Mouse (Mus musculus): ENCODE results near the gene Ccdc9.
A peak's percentile ranks its signal among the peaks of the same experiment; 100 is the strongest.
"Not testable (repeated sequence)": the region's sequence is repeated elsewhere in the genome, so short reads cannot be mapped to it uniquely, and the experiment has no call there.

Gene Ccdc9

GRCm38 (mm10) chr7:16271139-16271538, 15.5 kb downstream of the Ccdc9 start:
- DNase-seq (ENCODE audit: low read depth): no peak

DNA sequence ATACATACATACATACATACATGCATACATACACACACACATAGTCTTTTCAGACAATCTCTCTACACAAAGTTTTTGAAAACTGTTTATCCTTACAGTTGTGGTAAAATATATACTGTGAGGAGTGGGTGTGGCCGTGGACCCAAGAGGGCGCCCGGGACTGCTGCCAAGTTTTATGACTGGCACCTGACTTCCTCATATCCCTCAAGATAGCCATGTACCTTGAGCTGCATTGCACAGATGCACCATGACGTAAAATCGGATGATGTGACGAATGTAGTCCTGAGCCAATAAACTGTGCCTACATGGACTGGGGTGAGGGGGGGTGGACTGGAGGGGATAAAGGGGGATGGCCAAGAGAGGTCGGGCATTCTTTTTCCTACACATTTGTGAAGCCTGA, 20.0 kb downstream of the Ccdc9 start:
- not testable (repeated sequence) for DNase-seq (ENCODE audit: low read depth)

DNA sequence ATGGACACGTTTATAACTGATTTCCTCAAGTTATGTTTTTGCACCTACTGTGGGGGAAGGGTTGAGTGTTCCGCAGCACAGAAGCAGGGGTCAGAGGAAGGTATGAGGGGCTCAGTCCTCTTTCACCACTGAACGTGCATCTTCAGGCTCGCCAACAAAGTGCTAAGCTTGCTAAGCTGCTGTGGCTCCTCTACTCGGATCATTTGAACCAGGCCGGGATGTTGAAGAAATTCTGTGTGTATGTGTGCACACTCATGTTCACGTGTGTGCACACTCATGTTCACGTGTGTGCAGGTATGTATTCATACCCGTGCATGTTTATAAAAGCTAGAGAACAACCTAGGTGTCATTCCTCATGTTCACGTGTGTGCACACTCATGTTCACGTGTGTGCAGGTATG, 20.7 kb downstream of the Ccdc9 start:
- DNase-seq (ENCODE audit: low read depth): no peak

DNA sequence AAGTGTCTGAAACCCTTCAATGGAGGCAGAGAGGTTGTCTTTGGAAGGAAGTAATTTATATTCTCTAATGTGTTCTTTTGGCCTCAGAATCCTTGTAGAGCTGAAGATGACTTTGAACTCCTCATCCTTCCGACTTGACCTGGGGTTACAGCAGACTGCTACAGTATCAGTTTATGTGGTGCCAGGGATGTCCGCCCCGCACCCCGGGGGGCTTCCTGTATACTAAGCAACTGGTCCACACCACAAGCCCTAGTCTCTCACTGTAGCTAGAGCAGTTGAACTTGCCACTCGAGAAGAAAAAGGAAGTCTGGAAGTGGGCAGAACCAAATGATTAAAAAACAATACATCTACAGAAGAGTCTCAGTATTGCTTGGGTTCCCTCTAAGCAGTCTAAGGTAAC, 22.8 kb downstream of the Ccdc9 start:
- no peak for DNase-seq (ENCODE audit: low read depth)

DNA sequence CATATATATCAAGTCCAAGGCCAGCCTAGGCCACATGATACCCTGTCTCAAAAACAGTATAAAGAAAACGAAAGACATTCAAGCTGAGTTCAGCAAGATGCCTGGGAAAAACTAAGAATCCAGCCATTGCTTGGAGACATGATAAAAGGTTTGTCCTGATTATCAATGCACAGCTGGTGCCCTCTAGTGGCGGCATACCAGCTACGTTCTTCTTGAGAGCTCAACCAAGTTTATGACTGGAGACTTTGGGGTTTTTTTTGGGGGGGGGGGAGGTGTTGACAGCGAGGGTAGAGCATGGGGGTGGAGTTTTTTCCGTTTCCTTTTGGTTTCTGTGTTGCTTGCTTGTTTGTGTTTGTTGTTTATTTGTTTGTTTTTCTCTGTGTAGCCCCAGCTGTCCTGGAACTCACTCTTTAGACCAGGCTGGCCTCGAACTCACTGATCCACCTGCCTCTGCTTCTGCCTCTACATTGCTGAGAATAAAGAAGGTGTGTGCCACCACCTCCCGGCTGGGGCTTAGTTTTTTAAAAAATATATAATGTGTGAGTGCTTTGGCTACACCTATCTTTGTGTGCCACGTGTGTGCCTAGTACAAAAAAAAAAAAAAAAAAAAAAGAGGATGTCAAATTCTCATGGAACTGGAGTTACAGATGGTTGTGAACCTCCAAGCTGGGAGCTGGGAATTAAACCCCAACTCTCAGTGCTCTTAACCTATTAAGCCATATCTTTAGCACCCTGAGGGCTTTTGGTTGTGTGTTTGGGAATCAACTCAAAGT, 23.4 kb downstream of the Ccdc9 start:
- peak; percentile 52 for DNase-seq (ENCODE audit: low read depth)

DNA sequence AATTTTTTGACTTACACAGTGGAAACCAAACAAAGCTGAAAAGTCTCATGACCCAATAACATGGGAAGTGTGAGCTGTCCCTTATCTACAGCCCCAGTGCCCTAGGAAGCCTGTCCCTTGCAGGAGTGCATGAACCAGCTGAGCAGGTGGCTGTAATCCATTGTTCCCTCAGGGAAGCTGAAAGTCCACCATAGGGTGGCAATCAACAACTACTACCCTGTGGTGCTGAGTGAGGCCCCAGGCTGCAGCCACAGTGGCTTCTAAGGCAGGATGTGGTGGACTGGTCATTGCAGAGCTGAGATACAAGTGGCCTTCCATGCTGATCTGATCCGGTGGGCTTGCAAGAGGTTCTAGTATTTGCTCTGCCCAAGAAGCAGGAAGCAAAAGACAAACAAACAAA, 25.5 kb downstream of the Ccdc9 start:
- DNase-seq (ENCODE audit: low read depth): no peak

- no peak for DNase-seq (ENCODE audit: low read depth)
Measured at GRCm38 (mm10) chr7:16259110-16259590, 27.4 kb downstream of the Ccdc9 start, which contains the start of gene C5ar1. C5ar1 (minus strand) TSS chr7:16259540.

- no peak for DNase-seq (ENCODE audit: low read depth)
Measured at GRCm38 (mm10) chr7:16257830-16258229, 28.8 kb downstream of the Ccdc9 start.

DNA sequence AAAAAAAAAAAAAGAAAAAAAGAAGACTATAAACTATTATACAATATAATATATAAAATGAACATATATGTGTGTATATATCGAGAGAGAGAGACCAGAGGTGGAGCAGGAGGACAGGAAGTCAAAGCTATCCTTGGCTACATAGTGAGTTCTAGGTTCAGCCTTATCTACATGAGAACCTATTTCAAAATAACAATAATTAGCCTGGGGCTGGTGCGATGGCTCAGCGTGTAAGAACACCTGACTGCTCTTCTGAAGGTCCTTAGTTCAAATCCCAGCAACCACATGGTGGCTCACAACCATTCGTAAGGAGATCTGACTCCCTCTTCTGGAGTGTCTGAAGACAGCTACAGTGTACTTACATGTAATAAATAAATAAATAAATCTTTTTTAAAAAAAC, 30.6 kb downstream of the Ccdc9 start:
- not testable (repeated sequence) for DNase-seq (ENCODE audit: low read depth)

GRCm38 (mm10) chr7:16254195-16254594, 32.4 kb downstream of the Ccdc9 start:
- no peak for DNase-seq (ENCODE audit: low read depth)

- no peak for DNase-seq (ENCODE audit: low read depth)
Measured at GRCm38 (mm10) chr7:16250687-16251086, 35.9 kb downstream of the Ccdc9 start.

- no peak for DNase-seq (ENCODE audit: low read depth)
Measured at GRCm38 (mm10) chr7:16245958-16246357, 40.6 kb downstream of the Ccdc9 start.

DNA sequence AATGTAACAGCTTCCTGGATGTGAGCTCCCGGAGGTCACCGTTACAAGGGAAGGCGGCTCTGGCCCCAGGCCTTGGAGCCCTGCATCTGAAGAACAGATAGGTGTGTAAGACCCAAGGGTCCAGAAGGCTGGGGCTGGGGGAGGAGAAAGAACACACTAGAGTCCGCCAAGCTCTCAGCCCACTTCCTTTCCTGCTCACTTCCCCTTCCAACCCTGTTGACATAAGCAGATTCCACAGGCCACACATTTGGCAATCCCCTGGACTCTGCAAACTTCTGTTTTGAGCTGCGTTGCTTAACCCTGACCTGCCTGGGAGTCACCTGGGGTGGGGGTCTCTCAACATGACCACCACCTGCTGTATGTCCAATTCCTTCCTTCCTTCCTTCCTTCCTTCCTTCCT, 42.5 kb downstream of the Ccdc9 start, which contains the start of gene C5ar2:
Gene C5ar2 (minus strand): TSS at position 88 of the 400 bp plus-strand sequence.
- DNase-seq (ENCODE audit: low read depth): no peak

DNA sequence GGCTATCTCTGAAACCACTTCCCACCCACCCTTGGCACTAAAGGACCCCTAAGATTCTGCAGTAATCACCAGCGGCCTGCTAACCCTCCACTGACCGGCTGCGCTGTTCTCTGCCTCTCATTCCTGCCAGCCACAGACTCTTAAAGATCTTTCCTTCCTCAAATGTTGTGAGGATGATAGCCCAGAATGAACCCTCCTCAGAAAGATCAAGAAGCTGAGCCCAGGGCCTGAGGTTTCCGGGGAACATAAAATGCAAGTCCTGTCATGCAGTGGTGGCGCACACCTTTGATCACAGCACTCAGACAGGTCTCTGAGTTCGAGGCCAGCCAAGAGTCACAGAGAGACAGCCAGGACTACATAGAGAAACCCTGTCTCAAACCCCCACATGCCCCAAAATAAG, 44.4 kb downstream of the Ccdc9 start:
- no peak for DNase-seq (ENCODE audit: low read depth)

GRCm38 (mm10) chr7:16241787-16242186, 44.8 kb downstream of the Ccdc9 start:
- no peak for DNase-seq (ENCODE audit: low read depth)

- no peak for DNase-seq (ENCODE audit: low read depth)
Measured at GRCm38 (mm10) chr7:16240978-16241303, 45.7 kb downstream of the Ccdc9 start.

DNA sequence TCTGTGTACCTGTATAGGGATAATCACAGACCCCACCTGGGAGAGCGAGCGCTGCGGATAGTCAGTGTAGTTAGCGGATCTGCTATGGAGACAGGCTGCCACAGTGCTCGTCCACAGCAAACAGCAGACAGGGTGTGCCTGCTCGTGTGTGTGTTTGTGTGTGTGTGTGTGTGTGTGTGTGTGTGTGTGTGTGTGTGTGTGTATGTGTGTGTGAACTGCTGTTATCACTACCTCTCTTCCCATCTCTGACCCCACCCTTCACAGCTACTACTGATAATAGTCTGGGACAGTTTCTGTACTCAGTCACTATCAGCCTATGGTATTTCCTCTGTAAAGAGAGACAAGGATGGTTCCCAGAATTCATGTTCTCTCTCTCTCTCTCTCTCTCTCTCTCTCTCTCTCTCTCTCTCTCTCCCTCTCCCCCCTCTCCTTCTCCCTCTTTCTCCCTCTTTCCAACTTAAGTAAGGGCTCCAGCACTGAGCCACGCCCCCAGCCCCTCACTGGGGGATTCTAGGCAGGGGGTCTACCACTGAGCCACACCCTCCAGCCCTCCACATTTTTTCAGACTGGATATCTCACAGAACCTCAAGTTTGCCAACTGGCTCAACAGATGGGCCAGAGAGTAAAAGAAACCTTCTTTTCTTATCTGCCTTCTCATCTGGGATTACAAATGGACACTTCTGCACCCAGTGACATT, 46.2 kb downstream of the Ccdc9 start:
- DNase-seq (ENCODE audit: low read depth): no peak

- no peak for DNase-seq (ENCODE audit: low read depth)
Measured at GRCm38 (mm10) chr7:16239554-16239997, 47.0 kb downstream of the Ccdc9 start.

GRCm38 (mm10) chr7:16229869-16230268, 56.7 kb downstream of the Ccdc9 start:
- DNase-seq (ENCODE audit: low read depth): no peak

Measured in fibroblast of lung, adult 2 months (primary cell).